Mouse (Mus musculus): ENCODE measurements around the gene Pitpna. TPM values are rescaled to one million over a fixed set of nuclear protein-coding genes. Genes with fewer than 3 reads are reported as not detected.
A peak's percentile ranks its signal among the peaks of the same experiment; 100 is the strongest.

Pitpna gene
- polyA plus RNA-seq, 1 experiment from 2014 or later, result 70.4 TPM

GRCm38 (mm10) chr11:75604826-75605225 lies 16.9 kb downstream of the Pitpna start:
- ATAC-seq (ENCODE audit: low FRiP score, low TSS enrichment), result no peak
- no peak overlapping the region for H3K4me3 ChIP-seq (ENCODE audit: low read length)
- no peaks in the 10 kb centered on the region for H3K27me3 ChIP-seq (ENCODE audit: insufficient read depth, low read length)
- H3K4me2 ChIP-seq (replicated peaks; ENCODE audit: low read depth, low read length), result no peak overlapping the region
- H3K27ac ChIP-seq (ENCODE audit: low read length), result no peak overlapping the region
- no peak overlapping the region for H3K9ac ChIP-seq (replicated peaks; ENCODE audit: low read length)
- no peaks in the 10 kb centered on the region for H3K9me3 ChIP-seq (ENCODE audit: low read length)
- peaks cover 46% of the 10 kb centered on the region for H3K36me3 ChIP-seq (ENCODE audit: insufficient read depth, low read length)
- 89% methylated on average over 5 of the region's 5 CpGs for WGBS
- H3K4me1 ChIP-seq (ENCODE audit: insufficient read depth, low read length), result peaks cover 15% of the 10 kb centered on the region

GRCm38 (mm10) chr11:75605318-75605717 lies 17.4 kb downstream of the Pitpna start:
- ATAC-seq (ENCODE audit: low FRiP score, low TSS enrichment), result no peak
- 50% methylated on average over 1 of the region's 1 CpGs for WGBS

DNA sequence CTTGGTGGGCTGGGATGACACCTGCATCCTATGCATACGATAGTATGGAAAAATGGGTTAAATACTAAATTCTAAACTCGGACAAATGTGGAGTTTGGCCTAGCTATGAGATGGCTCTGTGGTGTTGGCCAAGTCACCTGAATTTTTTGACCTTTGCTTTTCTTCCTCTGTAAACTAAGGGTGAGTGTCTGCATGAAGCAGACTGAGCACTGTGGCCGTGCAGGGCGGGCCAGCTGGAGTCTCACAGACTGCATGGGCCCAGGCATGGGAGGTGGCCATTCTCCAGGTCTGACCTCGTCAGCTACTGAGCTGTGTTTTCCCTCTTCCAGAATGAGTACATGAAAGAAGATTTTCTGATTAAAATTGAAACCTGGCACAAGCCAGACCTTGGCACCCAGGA lies 20.9 kb downstream of the Pitpna start:
- Histone ChIP-seq H3K4me3 (ENCODE audit: low read length) (no peak overlapping the region), H3K27me3 (ENCODE audit: insufficient read depth, low read length) (no peaks in the 10 kb centered on the region), H3K27ac (ENCODE audit: low read length) (no peak overlapping the region), H3K4me2 (replicated peaks; ENCODE audit: low read depth, low read length) (no peak overlapping the region), H3K36me3 (ENCODE audit: insufficient read depth, low read length) (peaks cover 37% of the 10 kb centered on the region), H3K4me1 (ENCODE audit: insufficient read depth, low read length) (peaks cover 15% of the 10 kb centered on the region), H3K9me3 (ENCODE audit: low read length) (no peaks in the 10 kb centered on the region), H3K9ac (replicated peaks; ENCODE audit: low read length) (no peak overlapping the region)
- ATAC-seq (ENCODE audit: low FRiP score, low TSS enrichment), result no peak
- WGBS, result 93% methylated on average over 5 of the region's 5 CpGs

More at GRCm38 (mm10) chr11:75605318-75605717, 17.4 kb downstream of the Pitpna start:
- Histone ChIP-seq H3K4me2 (replicated peaks; ENCODE audit: low read depth, low read length) (no peak overlapping the region), H3K9ac (replicated peaks; ENCODE audit: low read length) (no peak overlapping the region), H3K36me3 (ENCODE audit: insufficient read depth, low read length) (peaks cover 46% of the 10 kb centered on the region), H3K9me3 (ENCODE audit: low read length) (no peaks in the 10 kb centered on the region), H3K4me1 (ENCODE audit: insufficient read depth, low read length) (peaks cover 15% of the 10 kb centered on the region), H3K4me3 (ENCODE audit: low read length) (no peak overlapping the region), H3K27ac (ENCODE audit: low read length) (no peak overlapping the region), H3K27me3 (ENCODE audit: insufficient read depth, low read length) (no peaks in the 10 kb centered on the region)

GRCm38 (mm10) chr11:75610021-75610420 lies 22.1 kb downstream of the Pitpna start:
- H3K9me3 ChIP-seq (ENCODE audit: low read length), result no peaks in the 10 kb centered on the region
- no peaks in the 10 kb centered on the region for H3K27me3 ChIP-seq (ENCODE audit: insufficient read depth, low read length)
- no peak overlapping the region for H3K9ac ChIP-seq (replicated peaks; ENCODE audit: low read length)
- H3K4me2 ChIP-seq (replicated peaks; ENCODE audit: low read depth, low read length), result no peak overlapping the region
- peaks cover 15% of the 10 kb centered on the region for H3K4me1 ChIP-seq (ENCODE audit: insufficient read depth, low read length)
- WGBS, result 86% methylated on average over 2 of the region's 2 CpGs
- no peak overlapping the region for H3K27ac ChIP-seq (ENCODE audit: low read length)
- no peak overlapping the region for H3K4me3 ChIP-seq (ENCODE audit: low read length)
- ATAC-seq (ENCODE audit: low FRiP score, low TSS enrichment), result no peak
- H3K36me3 ChIP-seq (ENCODE audit: insufficient read depth, low read length), result peaks cover 45% of the 10 kb centered on the region

GRCm38 (mm10) chr11:75614769-75615168 lies 26.9 kb downstream of the Pitpna start:
- Histone ChIP-seq H3K36me3 (ENCODE audit: insufficient read depth, low read length) (peaks cover 63% of the 10 kb centered on the region), H3K4me1 (ENCODE audit: insufficient read depth, low read length) (no peaks in the 10 kb centered on the region), H3K9me3 (ENCODE audit: low read length) (no peaks in the 10 kb centered on the region), H3K9ac (replicated peaks; ENCODE audit: low read length) (no peak overlapping the region), H3K4me2 (replicated peaks; ENCODE audit: low read depth, low read length) (no peak overlapping the region), H3K27ac (ENCODE audit: low read length) (no peak overlapping the region), H3K27me3 (ENCODE audit: insufficient read depth, low read length) (no peaks in the 10 kb centered on the region), H3K4me3 (ENCODE audit: low read length) (no peak overlapping the region)
- 100% methylated on average over 1 of the region's 1 CpGs for WGBS
- ATAC-seq (ENCODE audit: low FRiP score, low TSS enrichment), result no peak

DNA sequence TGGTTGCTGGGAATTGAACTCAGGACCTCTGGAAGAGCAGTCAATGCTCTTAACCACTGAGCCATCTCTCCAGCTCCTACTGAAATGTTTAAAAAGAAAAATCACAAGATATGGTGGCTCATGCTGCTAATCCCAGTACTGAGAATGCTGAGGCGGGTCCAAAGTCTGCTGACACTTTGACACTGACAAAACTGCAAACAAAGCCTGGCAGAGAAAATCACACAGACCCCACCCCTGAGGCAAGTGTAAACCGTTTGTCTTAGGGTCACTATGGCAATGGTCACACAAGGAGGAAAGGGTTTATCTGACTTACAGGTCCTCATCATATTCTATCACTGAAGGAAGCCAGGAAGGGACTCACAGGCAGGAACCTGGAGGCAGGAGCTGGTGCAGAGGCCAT lies 27.7 kb downstream of the Pitpna start:
- Histone ChIP-seq H3K4me2 (replicated peaks; ENCODE audit: low read depth, low read length) (no peak overlapping the region), H3K27me3 (ENCODE audit: insufficient read depth, low read length) (no peaks in the 10 kb centered on the region), H3K4me1 (ENCODE audit: insufficient read depth, low read length) (no peaks in the 10 kb centered on the region), H3K4me3 (ENCODE audit: low read length) (no peak overlapping the region), H3K36me3 (ENCODE audit: insufficient read depth, low read length) (peaks cover 64% of the 10 kb centered on the region), H3K27ac (ENCODE audit: low read length) (no peak overlapping the region), H3K9ac (replicated peaks; ENCODE audit: low read length) (no peak overlapping the region), H3K9me3 (ENCODE audit: low read length) (no peaks in the 10 kb centered on the region)
- 91% methylated on average over 2 of the region's 2 CpGs for WGBS
- ATAC-seq (ENCODE audit: low FRiP score, low TSS enrichment), result no peak

DNA sequence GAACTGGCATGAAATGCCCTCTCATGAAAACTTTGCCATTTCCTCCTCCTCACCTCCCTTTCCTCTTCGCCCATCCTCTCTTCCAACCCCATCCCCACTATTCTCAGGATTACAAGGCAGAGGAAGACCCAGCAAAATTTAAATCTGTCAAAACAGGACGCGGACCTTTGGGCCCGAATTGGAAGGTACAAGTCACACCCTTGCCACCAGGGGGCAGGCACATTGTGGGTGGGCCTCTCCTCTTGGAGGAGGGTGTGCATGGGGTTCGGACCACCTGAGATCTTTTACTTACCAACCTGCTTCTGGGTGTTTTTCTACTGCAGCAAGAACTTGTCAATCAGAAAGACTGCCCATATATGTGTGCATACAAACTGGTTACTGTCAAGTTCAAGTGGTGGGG lies 31.2 kb downstream of the Pitpna start:
- 78% methylated on average over 5 of the region's 5 CpGs for WGBS
- Histone ChIP-seq H3K36me3 (ENCODE audit: insufficient read depth, low read length) (peaks cover 46% of the 10 kb centered on the region), H3K27ac (ENCODE audit: low read length) (no peak overlapping the region), H3K27me3 (ENCODE audit: insufficient read depth, low read length) (no peaks in the 10 kb centered on the region), H3K4me2 (replicated peaks; ENCODE audit: low read depth, low read length) (no peak overlapping the region), H3K9ac (replicated peaks; ENCODE audit: low read length) (no peak overlapping the region), H3K9me3 (ENCODE audit: low read length) (no peaks in the 10 kb centered on the region), H3K4me1 (ENCODE audit: insufficient read depth, low read length) (peaks cover 6% of the 10 kb centered on the region), H3K4me3 (ENCODE audit: low read length) (no peak overlapping the region)
- no peak for ATAC-seq (ENCODE audit: low FRiP score, low TSS enrichment)

DNA sequence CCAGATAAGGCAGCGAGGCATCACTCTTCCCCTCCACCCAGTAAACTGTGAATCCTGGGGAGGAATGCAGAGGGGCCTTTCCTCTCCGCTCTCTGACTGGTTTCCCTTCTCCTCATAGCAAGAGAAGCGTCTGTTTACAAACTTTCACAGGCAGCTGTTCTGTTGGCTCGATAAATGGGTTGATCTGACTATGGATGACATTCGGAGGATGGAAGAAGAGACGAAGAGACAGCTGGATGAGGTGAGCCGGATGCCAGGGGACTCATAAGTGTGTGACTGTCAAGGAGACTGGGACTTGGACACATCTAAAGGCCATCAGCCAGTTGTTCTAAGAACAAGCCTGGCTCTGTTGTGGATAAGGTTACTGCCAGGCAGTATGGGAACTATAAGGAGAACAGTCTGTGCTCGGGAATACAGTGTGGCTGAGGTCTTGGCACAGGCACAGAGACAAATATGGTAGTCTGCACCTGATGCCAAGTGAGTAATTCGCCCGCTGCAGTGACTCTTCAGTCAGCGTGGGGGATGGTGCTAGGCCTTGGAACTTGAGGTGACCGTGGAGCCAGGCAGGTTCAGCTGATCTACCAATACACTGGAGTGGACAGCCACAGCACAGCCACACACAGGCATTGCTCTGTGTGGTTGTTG lies 32.4 kb downstream of the Pitpna start:
- H3K27me3 ChIP-seq (ENCODE audit: insufficient read depth, low read length), result no peaks in the 10 kb centered on the region
- H3K27ac ChIP-seq (ENCODE audit: low read length), result no peak overlapping the region
- H3K4me2 ChIP-seq (replicated peaks; ENCODE audit: low read depth, low read length), result no peak overlapping the region
- no peak overlapping the region for H3K4me3 ChIP-seq (ENCODE audit: low read length)
- H3K4me1 ChIP-seq (ENCODE audit: insufficient read depth, low read length), result peaks cover 11% of the 10 kb centered on the region
- 89% methylated on average over 12 of the region's 12 CpGs for WGBS
- no peaks in the 10 kb centered on the region for H3K9me3 ChIP-seq (ENCODE audit: low read length)
- H3K36me3 ChIP-seq (ENCODE audit: insufficient read depth, low read length), result peaks cover 39% of the 10 kb centered on the region
- ATAC-seq (ENCODE audit: low FRiP score, low TSS enrichment), result no peak
- H3K9ac ChIP-seq (replicated peaks; ENCODE audit: low read length), result no peak overlapping the region

- no peak for ATAC-seq (ENCODE audit: low FRiP score, low TSS enrichment)
- peaks cover 39% of the 10 kb centered on the region for H3K36me3 ChIP-seq (ENCODE audit: insufficient read depth, low read length)
- 76% methylated on average over 2 of the region's 2 CpGs for WGBS
- H3K4me2 ChIP-seq (replicated peaks; ENCODE audit: low read depth, low read length), result no peak overlapping the region
- H3K4me1 ChIP-seq (ENCODE audit: insufficient read depth, low read length), result peaks cover 11% of the 10 kb centered on the region
- no peaks in the 10 kb centered on the region for H3K9me3 ChIP-seq (ENCODE audit: low read length)
- H3K9ac ChIP-seq (replicated peaks; ENCODE audit: low read length), result no peak overlapping the region
- H3K4me3 ChIP-seq (ENCODE audit: low read length), result no peak overlapping the region
- no peaks in the 10 kb centered on the region for H3K27me3 ChIP-seq (ENCODE audit: insufficient read depth, low read length)
- H3K27ac ChIP-seq (ENCODE audit: low read length), result peak overlapping the region; percentile 13
Measured at GRCm38 (mm10) chr11:75621426-75621825, 33.5 kb downstream of the Pitpna start.

DNA sequence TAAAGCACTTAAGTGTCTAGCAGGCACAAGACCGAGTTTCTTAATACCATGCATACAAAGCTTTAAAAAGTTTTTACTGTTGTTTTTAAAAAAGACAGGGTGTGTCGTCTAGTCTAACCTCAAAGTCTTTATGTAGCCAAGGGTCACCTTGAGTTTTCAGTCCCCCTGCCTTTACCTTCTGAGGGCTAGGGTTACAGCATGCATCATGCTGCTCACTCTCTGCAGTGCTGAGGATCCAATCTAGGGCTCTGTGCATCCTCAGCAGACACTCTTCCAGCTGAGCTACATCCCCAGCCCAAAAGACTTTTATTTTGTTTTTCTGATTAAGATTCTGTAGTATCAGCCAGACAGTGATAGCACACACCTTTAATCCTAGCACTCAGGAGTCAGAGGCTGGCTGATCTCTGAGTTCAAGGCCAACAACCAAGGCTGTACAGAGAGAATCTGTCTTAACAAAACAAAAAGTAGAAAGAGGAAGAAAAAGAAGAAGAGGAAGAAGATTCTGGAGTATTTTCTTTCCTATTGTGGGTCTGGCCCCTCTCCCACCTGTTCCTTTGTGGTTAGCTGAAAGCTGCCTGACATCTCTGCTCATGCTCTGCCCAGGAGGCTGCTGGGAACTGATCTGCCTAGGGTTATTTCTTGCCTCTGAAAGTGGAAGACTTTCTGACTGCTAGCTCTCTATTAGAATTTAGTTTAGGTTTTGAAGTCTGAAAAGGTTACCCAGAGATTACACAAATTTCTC lies 34.9 kb downstream of the Pitpna start:
- 69% methylated on average over 2 of the region's 2 CpGs for WGBS
- H3K4me1 ChIP-seq (ENCODE audit: insufficient read depth, low read length), result peaks cover 11% of the 10 kb centered on the region
- no peak overlapping the region for H3K9ac ChIP-seq (replicated peaks; ENCODE audit: low read length)
- ATAC-seq (ENCODE audit: low FRiP score, low TSS enrichment), result no peak
- peak overlapping the region; percentile 70 for H3K27ac ChIP-seq (ENCODE audit: low read length)
- H3K27me3 ChIP-seq (ENCODE audit: insufficient read depth, low read length), result no peaks in the 10 kb centered on the region
- H3K4me2 ChIP-seq (replicated peaks; ENCODE audit: low read depth, low read length), result no peak overlapping the region
- no peak overlapping the region for H3K4me3 ChIP-seq (ENCODE audit: low read length)
- H3K36me3 ChIP-seq (ENCODE audit: insufficient read depth, low read length), result peaks cover 41% of the 10 kb centered on the region
- no peaks in the 10 kb centered on the region for H3K9me3 ChIP-seq (ENCODE audit: low read length)
